Comparison of ENCODE assay signal across 10 mouse cellular contexts in the genomic region with DNA sequence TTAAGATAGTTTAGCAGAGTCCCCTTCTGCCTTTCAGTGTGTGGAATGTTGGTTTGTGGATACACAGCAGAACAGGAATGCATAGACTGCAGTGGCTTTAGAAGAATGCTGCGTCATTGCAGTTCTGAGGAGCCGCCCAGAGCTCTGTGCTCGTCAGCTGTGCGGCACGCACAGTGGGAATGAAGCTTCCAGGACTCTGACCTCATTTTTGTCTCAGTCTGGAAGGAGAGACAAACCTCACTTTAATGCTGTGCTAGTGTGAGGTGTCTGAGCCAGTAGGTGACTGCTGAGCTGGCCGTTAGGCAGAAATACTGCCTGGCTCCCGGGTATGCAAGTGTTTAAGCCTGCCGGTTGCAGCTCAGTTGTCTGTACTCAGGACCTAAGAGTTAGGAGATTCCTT. TPM values are rescaled to one million over a fixed set of nuclear protein-coding genes. Genes with fewer than 3 reads are reported as not detected.
DNase-seq lines count a peak whose midpoint lies in the region; ATAC-seq and TF ChIP-seq lines count a peak whose summit lies in the region.
"Had no signal": no experiment of that assay in that cellular context is flagged by ENCODE, and none has a peak within 500 bp of the region (broad histone marks: within the 10 kb centered on the region; RNA-seq: fewer than 3 reads in every experiment).

No protein-coding gene starts in this region.

- TF ChIP-seq CTCF in heart, adult 2 months (IDR thresholded peaks at IDR 0.05): no peak

- ATAC-seq in frontal cortex, adult (ENCODE audit: low TSS enrichment): peak; percentile 81
- ATAC-seq in neural tube, embryonic 15.5 days (ENCODE audit: low FRiP score): no peak

- no peak for DNase-seq in frontal cortex, postnatal 25 days (ENCODE audit: low spot score in 2 of 2)
- no peak for DNase-seq in ES-E14 (ENCODE audit: low read depth, low spot score)
- DNase-seq in heart, adult 2 months: peak in 1 of 2 experiments; percentile 50
- peak; percentile 59 for DNase-seq in kidney, postnatal 14 days
- DNase-seq in urinary bladder, postnatal 10 days (ENCODE audit: low spot score): no peak
- no peak for DNase-seq in thymus, postnatal 25 days
- DNase-seq: adrenal gland, postnatal 10 days had no signal

- H3K4me1 ChIP-seq in ES-E14 (ENCODE audit: control insufficient read depth in 2 of 2, insufficient read depth in 2 of 2, low read length in 2 of 2, poor library complexity in 1 of 2): peaks cover 3 to 7% of the 10 kb centered on the region in 2 experiments; a peak in 2 of 4 replicates
- H3K4me1 ChIP-seq in heart, adult 2 months (ENCODE audit: control insufficient read depth, insufficient read depth, low read length): peaks cover 3% of the 10 kb centered on the region; the same call in 1 of the 2 replicates
- peaks cover 3% of the 10 kb centered on the region; the same call in 1 of the 2 replicates for H3K4me1 ChIP-seq in neural tube, embryonic 15.5 days
- H3K4me1 ChIP-seq: stomach, embryonic 15.5 days had no signal

- H3K4me2 ChIP-seq in neural tube, embryonic 15.5 days: no peak overlapping the region
- H3K4me2 ChIP-seq: stomach, embryonic 15.5 days had no signal

- TF ChIP-seq EP300 in heart, adult 2 months (IDR thresholded peaks at IDR 0.05; ENCODE audit: insufficient read depth, low read depth, low read length): no peak

- H3K9me3 ChIP-seq in ES-E14 (ENCODE audit: control insufficient read depth, insufficient read depth, low read depth, low read length): no peaks in the 10 kb centered on the region
- H3K9me3 ChIP-seq in neural tube, embryonic 15.5 days (replicated peaks): no peaks in the 10 kb centered on the region
- H3K9me3 ChIP-seq: stomach, embryonic 15.5 days had no signal

- H3K36me3 ChIP-seq in ES-E14 (ENCODE audit: control insufficient read depth, insufficient read depth, low read length, poor library complexity, severe bottlenecking): peaks cover 76% of the 10 kb centered on the region
- H3K36me3 ChIP-seq in heart, adult 2 months (ENCODE audit: control insufficient read depth, insufficient read depth, low read length): peaks cover 29% of the 10 kb centered on the region
- H3K36me3 ChIP-seq in neural tube, embryonic 15.5 days: peaks cover 88% of the 10 kb centered on the region

- H3K9ac ChIP-seq in ES-E14 (ENCODE audit: insufficient read depth, low read depth, low read length, poor library complexity, severe bottlenecking): no peak overlapping the region
- H3K9ac ChIP-seq in heart, adult 2 months (ENCODE audit: low read depth, low read length): no peak overlapping the region
- H3K9ac ChIP-seq in neural tube, embryonic 15.5 days (replicated peaks): no peak overlapping the region
- H3K9ac ChIP-seq: stomach, embryonic 15.5 days had no signal

- TF ChIP-seq POLR2A in heart, adult 2 months (IDR thresholded peaks at IDR 0.05; ENCODE audit: insufficient read depth, low read depth, low read length): no peak

- no peaks in the 10 kb centered on the region for H3K79me2 ChIP-seq in heart, adult 2 months (replicated peaks; ENCODE audit: control insufficient read depth, insufficient read depth, low read length)

- in situ Hi-C loops in ES-E14 (cut with MboI; ENCODE audit: low sequenced_read_pairs in 2 of 2, unreplicated experiment in 2 of 2): no loop called here

- no peak overlapping the region for H3K4me3 ChIP-seq in ES-E14 (ENCODE audit: insufficient read depth in 1 of 2, low read depth in 1 of 2, low read length in 2 of 2, poor library complexity in 1 of 2, severe bottlenecking in 1 of 2)
- H3K4me3 ChIP-seq in heart, adult 2 months: no peak overlapping the region
- no peak overlapping the region for H3K4me3 ChIP-seq in neural tube, embryonic 15.5 days (replicated peaks)
- H3K4me3 ChIP-seq: stomach, embryonic 15.5 days had no signal

- H3K27me3 ChIP-seq in heart, adult 2 months (ENCODE audit: control insufficient read depth, insufficient read depth, low read length): no peaks in the 10 kb centered on the region
- no peaks in the 10 kb centered on the region for H3K27me3 ChIP-seq in neural tube, embryonic 15.5 days (replicated peaks)
- H3K27me3 ChIP-seq: stomach, embryonic 15.5 days had no signal

- 54% methylated on average over 8 of the region's 8 CpGs for WGBS in heart, adult 2 months
- 92% methylated on average over 8 of the region's 8 CpGs for WGBS in neural tube, embryonic 15.5 days

- H3K27ac ChIP-seq in ES-E14 (ENCODE audit: insufficient read depth, low read depth, low read length, poor library complexity, severe bottlenecking): no peak overlapping the region
- H3K27ac ChIP-seq in heart, adult 2 months: peak overlapping the region; percentile 63
- no peak overlapping the region for H3K27ac ChIP-seq in neural tube, embryonic 15.5 days (replicated peaks)
- H3K27ac ChIP-seq: stomach, embryonic 15.5 days had no signal

- intact Hi-C loops in heart, adult 2 months (cut with DNase I): no loop called here

TF ChIP-seq in ES-E14, 5 proteins besides CTCF, POLR2A, EP300 and RAD21:
- TF ChIP-seq MAFK (IDR thresholded peaks at IDR 0.05; ENCODE audit: insufficient read depth, low read depth, low read length): peak; percentile 84
- no peak for TF ChIP-seq CHD2 (IDR thresholded peaks at IDR 0.05; ENCODE audit: low read depth, low read length)
- TF ChIP-seq ZC3H11A (IDR thresholded peaks at IDR 0.05; ENCODE audit: borderline replicate concordance, low read depth, low read length): no peak

RNA-seq across cellular contexts. Expression of a gene that starts 8.3 kb away (rescaled TPM):
- total RNA-seq in ES-E14 (2012; rRNA removed): 309 and 509 TPM in 2 replicates
- 10 to 100 TPM; 10.1 to 15.9 TPM for total RNA-seq in heart, adult 2 months (2021)
- polyA plus RNA-seq in heart, adult 2 months (2012; rRNA removed): 14.7 and 24.7 TPM in 2 replicates
- 48.2 and 48.9 TPM in 2 replicates for polyA plus RNA-seq in neural tube, embryonic 15.5 days (2015; fragmentation: Nextera tagmentation; extraction: Ambion mirVana)

Comparison
In these comparisons a context has a peak if more than half of its experiments do, and no peak if none do; other contexts are left out.
1. RNA of a gene that starts 8.3 kb away (total RNA-seq): 309 to 509 TPM in ES-E14; 10.1 to 15.9 TPM in heart, adult 2 months; every median in the first group is over 10 times any median in the second.